Mouse (Mus musculus) erythroblast, embryonic 14.5 days (primary cell): ENCODE results near the gene Ttc39b.

ENCODE experiments used
- GATA1 ChIP-seq: IDR thresholded peaks from 2 replicates; pipeline ENCODE4 v1.6.1; 2012; ENCODE audit warnings: low read length, inconsistent platforms, mixed read lengths
- TAL1 ChIP-seq: IDR thresholded peaks from 3 replicates; pipeline ENCODE4 v1.6.1; 2012; ENCODE audit warnings: low read length, inconsistent platforms, mixed read lengths

DNA sequence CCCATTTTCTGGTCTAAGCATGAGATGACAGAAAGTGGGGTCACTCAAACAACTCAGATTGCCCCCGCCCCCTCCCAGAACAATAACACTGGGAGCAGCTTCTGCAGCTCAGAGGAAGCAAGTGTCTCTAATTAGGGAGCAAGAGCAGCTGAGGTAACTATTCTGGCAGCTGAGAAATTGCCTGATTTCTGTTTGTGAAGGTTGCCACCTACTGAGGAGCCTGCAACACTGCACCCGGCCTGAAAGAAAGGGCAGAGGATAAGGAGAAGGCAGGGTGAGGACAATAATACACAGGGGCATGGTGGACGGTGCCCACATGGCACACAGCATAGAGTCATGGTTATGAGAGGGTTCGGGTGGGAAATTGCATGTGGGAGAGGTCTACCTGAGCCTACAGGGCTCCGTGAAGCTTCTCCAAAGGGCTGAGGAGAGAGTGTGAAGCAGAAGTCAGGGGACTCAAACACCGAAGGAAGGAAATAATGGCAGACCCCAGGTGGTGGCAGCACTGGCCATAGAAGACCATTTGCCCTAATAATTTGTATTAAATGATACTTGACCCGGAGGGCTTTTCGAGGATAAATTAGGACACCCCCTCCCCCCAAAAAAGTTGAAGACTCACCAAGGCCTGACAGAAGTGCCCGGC, 140.6 kb downstream of the Ttc39b start:
- TF ChIP-seq GATA1 (no peak), TAL1 (no peak)
